Mouse (Mus musculus) forebrain, embryonic 10.5 days (tissue): ENCODE results near the gene Mlxip. TPM values are rescaled to one million over a fixed set of nuclear protein-coding genes. Genes with fewer than 3 reads are reported as not detected.

Experiments
- DNase-seq: peaks from one replicate; pipeline ENCODE4 v3.0.0-alpha.2; 2017; ENCODE audit warnings: low spot score; ENCODE audit errors: extremely low spot score
- H3K27ac ChIP-seq: fragments of 300-500 bp; sonication (generic); 2 replicates; pipeline ENCODE4 v1.5.1; 2016; ENCODE audit warnings: mild to moderate bottlenecking
- H3K27me3 ChIP-seq: fragments of 300-500 bp; sonication (generic); 2 replicates; pipeline ENCODE4 v1.6.1; 2016; ENCODE audit warnings: mild to moderate bottlenecking; ENCODE audit not compliant: poor library complexity, severe bottlenecking
- H3K36me3 ChIP-seq: fragments of 300-500 bp; sonication (generic); replicated peaks from 2 replicates; pipeline ENCODE4 v1.6.1; 2016; ENCODE audit warnings: mild to moderate bottlenecking, moderate library complexity
- H3K4me1 ChIP-seq: fragments of 300-500 bp; sonication (generic); 2 replicates; pipeline ENCODE4 v1.6.1; 2016
- H3K4me3 ChIP-seq: fragments of 300-500 bp; sonication (generic); 2 replicates; pipeline ENCODE4 v1.5.1; 2016; ENCODE audit warnings: mild to moderate bottlenecking, moderate library complexity
- H3K9me3 ChIP-seq: fragments of 300-500 bp; sonication (generic); 2 replicates; pipeline ENCODE4 v1.6.1; 2016; ENCODE audit warnings: mild to moderate bottlenecking, moderate library complexity
- WGBS: fragments of 180-500 bp; shearing (Covaris S2); methylation state at CpG from one replicate; pipeline ENCODE4 v1.1.7; 2016; 5-methylcytosine and 5-hydroxymethylcytosine counted together
- polyA plus RNA-seq: library from polyadenylated mRNA; unstranded; fragments of >200 nt; fragmentation: Nextera tagmentation; extraction: Ambion mirVana; gene quantifications from 2 replicates; pipeline ENCODE4 v1.2.1, GENCODE M21; 2016

The Mlxip gene
- 16.7 and 17.9 TPM in 2 replicates for polyA plus RNA-seq

- WGBS, result under 1% methylated on average over 49 of the region's 50 CpGs
- Histone ChIP-seq H3K4me3 (peak within 1 kb of the TSS; percentile 71), H3K4me1 (peaks cover 68% of the 10 kb centered on the region), H3K9me3 (no peaks in the 10 kb centered on the region), H3K36me3 (0 out of 2 replicates have a peak, but pooled peaks cover 11% of the 10 kb centered on the region), H3K27ac (peak within 1 kb of the TSS; percentile 93), H3K27me3 (no peaks in the 10 kb centered on the region)
- DNase-seq, result peak; percentile 95
Measured at GRCm38 (mm10) chr5:123394303-123394956, at the start of gene Mlxip. Gene Mlxip, plus strand, starts transcription at chr5:123394798.

GRCm38 (mm10) chr5:123344963-123345852, 49.4 kb upstream of the Mlxip start:
- peak overlapping the region; percentile 99 for H3K27ac ChIP-seq
- H3K27me3 ChIP-seq, result no peaks in the 10 kb centered on the region
- peaks cover 44% of the 10 kb centered on the region for H3K4me1 ChIP-seq
- WGBS, result under 1% methylated on average over 76 of the region's 87 CpGs
- H3K9me3 ChIP-seq, result no peaks in the 10 kb centered on the region
- peak overlapping the region; percentile 94 for H3K4me3 ChIP-seq
- peaks cover 32% of the 10 kb centered on the region for H3K36me3 ChIP-seq
- DNase-seq, result peak; percentile 67

GRCm38 (mm10) chr5:123345853-123346654, 48.5 kb upstream of the Mlxip start:
- 5% methylated on average over 22 of the region's 22 CpGs for WGBS
- H3K36me3 ChIP-seq, result peaks cover 41% of the 10 kb centered on the region

GRCm38 (mm10) chr5:123346701-123347270, 47.8 kb upstream of the Mlxip start:
- no peak for DNase-seq
- Histone ChIP-seq H3K27ac (peak overlapping the region; percentile 99), H3K36me3 (peaks cover 47% of the 10 kb centered on the region), H3K4me3 (peak overlapping the region; percentile 94), H3K4me1 (peaks cover 55% of the 10 kb centered on the region), H3K9me3 (no peaks in the 10 kb centered on the region), H3K27me3 (no peaks in the 10 kb centered on the region)
- 79% methylated on average over 7 of the region's 7 CpGs for WGBS

More at GRCm38 (mm10) chr5:123345853-123346654, 48.5 kb upstream of the Mlxip start:
- Histone ChIP-seq H3K9me3 (no peaks in the 10 kb centered on the region), H3K27ac (peak overlapping the region; percentile 99), H3K27me3 (no peaks in the 10 kb centered on the region), H3K4me3 (peak overlapping the region; percentile 94), H3K4me1 (peaks cover 51% of the 10 kb centered on the region)
- DNase-seq, result peak; percentile 52

- Histone ChIP-seq H3K4me3 (peak overlapping the region; percentile 4; the same call in 1 of the 2 replicates), H3K27ac (no peak overlapping the region)
- no peak for DNase-seq
Measured at GRCm38 (mm10) chr5:123347985-123348384, 46.6 kb upstream of the Mlxip start.

GRCm38 (mm10) chr5:123350386-123350785, 44.2 kb upstream of the Mlxip start:
- Histone ChIP-seq H3K36me3 (peaks cover 79% of the 10 kb centered on the region), H3K27me3 (no peaks in the 10 kb centered on the region), H3K4me3 (no peak overlapping the region), H3K4me1 (peaks cover 42% of the 10 kb centered on the region), H3K27ac (no peak overlapping the region), H3K9me3 (no peaks in the 10 kb centered on the region)
- WGBS, result 68% methylated on average over 10 of the region's 10 CpGs
- no peak for DNase-seq

More at GRCm38 (mm10) chr5:123347985-123348384, 46.6 kb upstream of the Mlxip start:
- Histone ChIP-seq H3K4me1 (peaks cover 55% of the 10 kb centered on the region), H3K9me3 (no peaks in the 10 kb centered on the region), H3K36me3 (peaks cover 59% of the 10 kb centered on the region), H3K27me3 (no peaks in the 10 kb centered on the region)
- WGBS, result 86% methylated on average over 2 of the region's 2 CpGs

- Histone ChIP-seq H3K27me3 (no peaks in the 10 kb centered on the region), H3K36me3 (peaks cover 95% of the 10 kb centered on the region), H3K9me3 (no peaks in the 10 kb centered on the region), H3K27ac (no peak overlapping the region), H3K4me1 (peaks cover 4% of the 10 kb centered on the region), H3K4me3 (no peak overlapping the region)
- no peak for DNase-seq
- 82% methylated on average over 11 of the region's 11 CpGs for WGBS
Measured at GRCm38 (mm10) chr5:123355918-123356317, 38.7 kb upstream of the Mlxip start.

GRCm38 (mm10) chr5:123357253-123357652, 37.3 kb upstream of the Mlxip start:
- Histone ChIP-seq H3K36me3 (peaks cover 96% of the 10 kb centered on the region), H3K4me3 (no peak overlapping the region), H3K9me3 (no peaks in the 10 kb centered on the region), H3K27ac (no peak overlapping the region), H3K27me3 (no peaks in the 10 kb centered on the region), H3K4me1 (no peaks in the 10 kb centered on the region)
- DNase-seq, result no peak
- 93% methylated on average over 4 of the region's 4 CpGs for WGBS

GRCm38 (mm10) chr5:123359431-123359830, 35.2 kb upstream of the Mlxip start:
- no peak for DNase-seq
- H3K4me3 ChIP-seq, result no peak overlapping the region
- H3K9me3 ChIP-seq, result no peaks in the 10 kb centered on the region
- no peak overlapping the region for H3K27ac ChIP-seq
- H3K36me3 ChIP-seq, result peaks cover 100% of the 10 kb centered on the region
- no peaks in the 10 kb centered on the region for H3K27me3 ChIP-seq
- no peaks in the 10 kb centered on the region for H3K4me1 ChIP-seq
- 95% methylated on average over 6 of the region's 6 CpGs for WGBS

GRCm38 (mm10) chr5:123362911-123363310, 31.7 kb upstream of the Mlxip start:
- H3K27me3 ChIP-seq, result no peaks in the 10 kb centered on the region
- H3K4me1 ChIP-seq, result no peaks in the 10 kb centered on the region
- H3K4me3 ChIP-seq, result no peak overlapping the region
- DNase-seq, result no peak
- 83% methylated on average over 4 of the region's 4 CpGs for WGBS
- peaks cover 100% of the 10 kb centered on the region for H3K36me3 ChIP-seq
- no peaks in the 10 kb centered on the region for H3K9me3 ChIP-seq
- H3K27ac ChIP-seq, result no peak overlapping the region

GRCm38 (mm10) chr5:123364302-123364971, 30.2 kb upstream of the Mlxip start:
- Histone ChIP-seq H3K36me3 (peaks cover 100% of the 10 kb centered on the region), H3K9me3 (no peaks in the 10 kb centered on the region), H3K27ac (no peak overlapping the region), H3K27me3 (no peaks in the 10 kb centered on the region), H3K4me3 (no peak overlapping the region), H3K4me1 (no peaks in the 10 kb centered on the region)
- WGBS, result 92% methylated on average over 11 of the region's 11 CpGs
- no peak for DNase-seq
